Mouse (Mus musculus): ENCODE results near the gene Gm9747. TPM values are rescaled to one million over a fixed set of nuclear protein-coding genes. Genes with fewer than 3 reads are reported as not detected.

Gene Gm9747
- polyA plus RNA-seq, 1 experiment from 2014 or later: 39.8 TPM

Other genes with a start within 250 kb of the Gm9747 start
- 13.4 and 13.5 TPM in 2 replicates for gene Irs1, start 58.3 kb downstream of the Gm9747 start, polyA plus RNA-seq (2015; fragmentation: Nextera tagmentation; extraction: Ambion mirVana)
- gene Rhbdd1, start 83.3 kb downstream of the Gm9747 start, polyA plus RNA-seq (2015; fragmentation: Nextera tagmentation; extraction: Ambion mirVana): 11.0 and 11.2 TPM in 2 replicates